Mouse (Mus musculus): ENCODE data around the gene Samsn1. TPM values are rescaled to one million over a fixed set of nuclear protein-coding genes. Genes with fewer than 3 reads are reported as not detected.

The Samsn1 gene
- 0.84 and 1.9 TPM in 2 replicates for polyA plus RNA-seq (2016; fragmentation: Nextera tagmentation; extraction: Ambion mirVana)

DNA sequence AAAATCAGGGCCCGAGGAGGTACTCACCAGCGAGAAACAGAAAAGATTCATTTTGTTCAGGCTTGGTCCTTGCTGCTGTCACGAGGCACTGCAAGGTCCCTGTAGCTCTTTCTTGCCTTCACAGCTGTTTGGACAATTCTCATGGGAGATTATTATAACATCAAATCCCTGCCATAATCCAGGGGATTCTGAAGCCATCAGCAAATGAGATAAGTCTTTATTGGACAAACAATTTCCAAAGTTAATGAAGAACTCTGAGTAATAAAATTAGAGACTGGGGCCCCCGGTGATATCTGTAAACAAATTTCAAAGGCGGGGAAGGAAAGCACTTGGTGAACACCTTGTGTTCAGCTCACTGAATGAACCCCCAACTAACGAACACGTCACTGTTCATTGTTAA lies at the start of gene Samsn1:
Gene Samsn1 (minus strand): TSS at position 101 of the 400 bp plus-strand sequence.
- DNase-seq (ENCODE audit: low spot score): no peak
- H3K4me1 ChIP-seq: no peaks in the 10 kb centered on the region
- H3K4me3 ChIP-seq: no peak within 1 kb of the TSS
- no peak within 1 kb of the TSS for H3K27ac ChIP-seq
- H3K9me3 ChIP-seq: no peaks in the 10 kb centered on the region
- no peaks in the 10 kb centered on the region for H3K36me3 ChIP-seq
- WGBS: 84% methylated on average over 7 of the region's 7 CpGs
- H3K27me3 ChIP-seq (ENCODE audit: insufficient read depth, poor library complexity, severe bottlenecking): no peaks in the 10 kb centered on the region

DNA sequence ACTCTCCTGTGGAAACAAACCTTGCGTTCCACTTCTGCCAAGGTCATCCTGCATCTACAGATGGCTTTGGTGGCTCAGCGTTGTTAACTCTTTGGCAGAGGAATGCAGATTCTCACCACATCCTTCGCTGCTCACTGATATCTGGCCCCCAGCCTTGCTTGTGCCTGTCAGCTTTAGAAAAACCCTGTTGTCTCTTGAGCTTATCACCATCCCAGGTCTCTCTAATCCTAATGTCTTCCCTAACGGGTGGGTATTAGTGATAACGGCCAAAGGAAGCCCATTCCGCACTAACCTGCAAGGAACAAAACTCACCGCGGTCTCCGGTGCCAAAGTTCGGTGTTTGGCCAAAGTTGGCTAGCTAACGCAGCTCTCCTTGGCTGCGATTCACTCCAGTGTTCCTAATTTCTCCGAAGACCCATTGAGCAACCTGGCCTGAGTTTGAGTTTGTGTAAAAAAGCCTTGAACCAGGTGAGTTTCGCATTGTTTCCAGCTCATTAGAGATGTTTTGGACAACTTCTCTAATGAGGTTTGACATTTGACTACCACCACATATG lies 44.1 kb upstream of the Samsn1 start:
- Histone ChIP-seq H3K9me3 (no peaks in the 10 kb centered on the region), H3K36me3 (no peaks in the 10 kb centered on the region), H3K27me3 (ENCODE audit: insufficient read depth, poor library complexity, severe bottlenecking) (no peaks in the 10 kb centered on the region), H3K4me3 (no peak overlapping the region), H3K4me1 (no peaks in the 10 kb centered on the region), H3K27ac (no peak overlapping the region)
- WGBS: 80% methylated on average over 14 of the region's 14 CpGs
- DNase-seq (ENCODE audit: low spot score): no peak

DNA sequence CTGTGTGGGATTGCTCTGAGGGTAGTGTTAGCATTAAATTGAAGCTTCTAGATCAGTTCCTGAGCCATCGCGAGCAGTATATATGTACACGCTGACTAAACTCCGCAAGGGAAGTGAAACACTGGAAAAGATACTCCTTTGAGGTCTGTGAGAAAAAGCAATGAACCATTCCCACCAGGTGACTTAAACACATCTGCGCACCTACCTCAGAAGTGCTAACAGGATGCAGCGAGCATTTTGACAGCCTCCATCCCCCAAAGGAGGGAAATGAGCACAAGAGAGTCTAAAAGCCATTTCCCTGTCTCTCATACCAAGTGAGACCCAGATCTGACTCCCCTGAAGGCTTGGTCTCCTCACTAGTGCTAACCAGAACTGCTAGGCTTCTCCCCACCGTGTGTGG lies 32.9 kb upstream of the Samsn1 start:
- WGBS: 91% methylated on average over 7 of the region's 7 CpGs
- Histone ChIP-seq H3K4me1 (no peaks in the 10 kb centered on the region), H3K27ac (no peak overlapping the region)

DNA sequence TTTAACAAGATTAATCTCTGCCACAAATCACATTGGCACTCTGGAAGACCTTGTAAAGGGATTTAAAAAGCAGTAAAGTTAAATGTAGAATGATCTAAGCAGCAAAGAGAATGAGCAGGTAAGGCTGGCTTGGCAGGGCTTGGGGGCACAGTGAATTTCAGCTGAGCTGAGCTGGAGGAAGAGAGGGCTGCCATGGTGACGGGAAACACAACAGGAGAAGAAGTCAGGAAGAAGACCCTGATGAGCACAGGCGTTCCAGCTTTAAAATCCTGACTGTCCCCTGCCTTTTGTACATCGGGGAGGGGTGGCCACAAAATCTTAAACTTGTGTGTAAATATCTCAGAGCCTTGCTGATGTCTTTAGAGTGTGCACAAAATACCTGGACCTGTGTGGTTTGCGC lies 32.0 kb upstream of the Samsn1 start:
- no peak overlapping the region for H3K4me3 ChIP-seq
- no peak overlapping the region for H3K27ac ChIP-seq
- WGBS: 73% methylated on average over 4 of the region's 4 CpGs
- DNase-seq (ENCODE audit: low spot score): no peak
- H3K27me3 ChIP-seq (ENCODE audit: insufficient read depth, poor library complexity, severe bottlenecking): no peaks in the 10 kb centered on the region
- H3K4me1 ChIP-seq: no peaks in the 10 kb centered on the region
- H3K36me3 ChIP-seq: no peaks in the 10 kb centered on the region
- no peaks in the 10 kb centered on the region for H3K9me3 ChIP-seq

More for the DNA sequence above, 32.9 kb upstream of the Samsn1 start:
- Histone ChIP-seq H3K36me3 (no peaks in the 10 kb centered on the region), H3K9me3 (no peaks in the 10 kb centered on the region), H3K27me3 (ENCODE audit: insufficient read depth, poor library complexity, severe bottlenecking) (no peaks in the 10 kb centered on the region), H3K4me3 (no peak overlapping the region)
- no peak for DNase-seq (ENCODE audit: low spot score)

DNA sequence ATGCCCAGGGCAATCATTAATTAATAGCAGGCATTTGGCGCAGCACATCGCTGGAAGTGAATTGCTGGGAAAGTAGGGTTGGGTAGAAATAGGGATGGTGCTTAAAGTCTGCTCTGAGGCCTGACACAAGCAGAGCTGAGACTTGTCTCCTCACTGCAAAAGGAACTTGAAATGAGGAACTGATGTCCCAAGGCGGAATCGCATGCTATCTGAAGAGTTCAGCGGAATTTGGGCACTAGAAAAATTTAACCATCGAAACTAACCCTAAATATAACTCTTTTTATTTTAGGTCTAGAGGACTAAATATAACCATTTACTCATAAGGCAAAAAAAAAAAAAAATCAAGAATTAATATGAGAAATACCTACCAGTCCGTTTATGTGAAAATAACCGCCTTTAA lies 31.5 kb upstream of the Samsn1 start:
- no peak for DNase-seq (ENCODE audit: low spot score)
- Histone ChIP-seq H3K36me3 (no peaks in the 10 kb centered on the region), H3K27ac (no peak overlapping the region), H3K9me3 (no peaks in the 10 kb centered on the region), H3K4me3 (no peak overlapping the region), H3K27me3 (ENCODE audit: insufficient read depth, poor library complexity, severe bottlenecking) (no peaks in the 10 kb centered on the region), H3K4me1 (no peaks in the 10 kb centered on the region)
- 81% methylated on average over 8 of the region's 8 CpGs for WGBS

DNA sequence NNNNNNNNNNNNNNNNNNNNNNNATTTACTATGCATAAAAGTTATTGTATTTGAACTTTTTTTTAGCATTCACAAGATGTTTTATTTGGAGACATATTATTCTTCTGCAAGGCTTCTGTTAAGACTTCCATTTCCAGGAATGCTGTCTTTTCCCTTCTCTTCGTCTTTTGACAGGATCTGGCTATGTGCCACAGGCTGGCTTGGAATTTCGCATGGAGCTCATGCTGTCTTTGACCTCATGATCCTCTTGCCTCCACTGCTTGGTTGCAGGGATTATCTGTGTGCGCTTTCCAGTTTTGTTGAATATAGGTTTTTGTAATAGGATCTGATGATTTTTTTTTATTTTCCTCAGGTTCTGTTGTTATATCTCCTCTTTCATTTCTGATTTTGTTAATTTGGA lies 25.0 kb upstream of the Samsn1 start:
- H3K36me3 ChIP-seq: no peaks in the 10 kb centered on the region
- no peaks in the 10 kb centered on the region for H3K4me1 ChIP-seq
- 75% methylated on average over 3 of the region's 3 CpGs for WGBS
- no peak for DNase-seq (ENCODE audit: low spot score)
- no peaks in the 10 kb centered on the region for H3K9me3 ChIP-seq
- no peak overlapping the region for H3K27ac ChIP-seq
- no peak overlapping the region for H3K4me3 ChIP-seq
- H3K27me3 ChIP-seq (ENCODE audit: insufficient read depth, poor library complexity, severe bottlenecking): no peaks in the 10 kb centered on the region

DNA sequence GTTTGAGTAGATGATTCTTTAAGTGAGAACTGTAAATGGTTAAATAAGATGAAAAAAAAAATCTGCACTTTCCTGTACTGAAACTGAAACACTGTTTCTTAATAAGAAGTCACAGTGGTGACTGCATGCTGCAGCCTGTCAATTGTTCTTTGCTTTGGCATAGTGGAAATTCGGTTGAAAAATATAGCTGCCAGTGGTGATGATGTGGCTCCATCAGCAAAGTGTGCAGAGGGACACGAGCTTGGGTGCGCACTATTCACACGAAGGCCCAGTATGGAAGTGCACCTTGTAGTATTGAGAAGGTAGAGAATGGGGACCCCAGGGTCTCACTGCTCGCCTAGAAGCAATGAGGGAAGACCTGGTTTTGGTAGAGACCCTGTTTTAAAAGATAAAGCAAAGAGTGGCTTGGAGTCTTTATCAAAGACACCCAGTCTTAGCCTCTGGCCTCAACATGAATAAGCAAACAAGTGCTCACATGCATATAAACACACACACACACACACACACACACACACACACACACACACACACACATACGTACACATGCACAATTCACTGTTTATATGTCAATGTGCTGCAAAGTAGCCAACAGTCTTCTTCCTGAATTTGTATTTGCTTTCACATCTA lies 18.4 kb upstream of the Samsn1 start:
- Histone ChIP-seq H3K4me3 (no peak overlapping the region), H3K27me3 (ENCODE audit: insufficient read depth, poor library complexity, severe bottlenecking) (no peaks in the 10 kb centered on the region), H3K9me3 (no peaks in the 10 kb centered on the region), H3K27ac (no peak overlapping the region), H3K36me3 (no peaks in the 10 kb centered on the region), H3K4me1 (no peaks in the 10 kb centered on the region)
- 77% methylated on average over 6 of the region's 6 CpGs for WGBS
- no peak for DNase-seq (ENCODE audit: low spot score)

DNA sequence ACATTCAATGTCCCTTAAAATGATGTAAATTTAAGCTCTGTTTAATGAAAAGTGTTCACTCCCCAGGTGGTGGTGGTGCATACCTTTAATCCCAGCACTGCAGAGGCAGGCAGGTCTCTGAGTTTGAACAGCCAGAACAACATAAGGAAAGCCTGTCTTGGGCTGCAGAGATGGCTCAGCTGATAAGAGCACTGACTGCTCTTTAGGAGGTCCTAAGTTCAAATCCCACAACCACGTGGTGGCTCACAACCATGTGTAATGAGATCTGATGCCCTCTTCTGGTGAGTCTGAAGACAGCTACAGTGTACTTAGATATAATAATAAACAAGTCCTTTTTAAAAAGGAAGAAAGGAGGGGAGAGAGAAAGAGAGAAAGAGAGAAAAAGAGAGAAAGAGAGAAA lies 2.9 kb downstream of the Samsn1 start:
- Histone ChIP-seq H3K9me3 (no peaks in the 10 kb centered on the region), H3K4me3 (no peak overlapping the region), H3K27ac (no peak overlapping the region), H3K36me3 (no peaks in the 10 kb centered on the region), H3K4me1 (no peaks in the 10 kb centered on the region), H3K27me3 (ENCODE audit: insufficient read depth, poor library complexity, severe bottlenecking) (no peaks in the 10 kb centered on the region)
- no peak for DNase-seq (ENCODE audit: low spot score)
- WGBS: 50% methylated on average over 1 of the region's 1 CpGs

DNA sequence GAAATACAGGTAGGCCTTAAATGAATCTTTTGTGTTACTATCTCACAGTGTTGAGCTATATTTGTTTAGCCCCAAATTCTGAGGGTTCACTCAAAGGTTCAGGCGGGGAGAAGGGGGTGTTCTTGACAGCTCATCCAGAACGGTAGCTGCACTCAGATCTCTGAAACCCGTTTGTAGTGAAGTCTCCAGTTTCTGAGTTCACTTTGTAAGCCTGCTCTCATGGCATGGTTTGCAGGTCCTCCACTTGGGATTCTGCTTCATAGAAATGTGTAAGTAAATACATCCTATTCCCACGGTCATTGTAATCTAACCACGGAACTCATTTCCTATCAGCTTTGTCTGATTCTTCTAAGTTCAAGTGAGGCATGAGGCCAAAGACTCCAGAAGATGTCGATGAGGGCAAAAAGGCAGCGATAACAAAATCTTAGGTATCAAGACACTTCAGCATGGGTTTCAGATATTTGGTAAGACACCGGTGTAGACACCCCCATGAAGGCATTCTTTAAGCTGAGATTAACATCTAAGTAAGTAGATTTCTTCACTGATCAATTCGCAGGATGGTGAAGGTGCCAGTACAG lies 18.2 kb downstream of the Samsn1 start:
- H3K36me3 ChIP-seq: no peaks in the 10 kb centered on the region
- 86% methylated on average over 9 of the region's 9 CpGs for WGBS
- H3K4me1 ChIP-seq: no peaks in the 10 kb centered on the region
- DNase-seq (ENCODE audit: low spot score): no peak
- H3K27ac ChIP-seq: no peak overlapping the region
- no peaks in the 10 kb centered on the region for H3K27me3 ChIP-seq (ENCODE audit: insufficient read depth, poor library complexity, severe bottlenecking)
- H3K4me3 ChIP-seq: no peak overlapping the region
- no peaks in the 10 kb centered on the region for H3K9me3 ChIP-seq

DNA sequence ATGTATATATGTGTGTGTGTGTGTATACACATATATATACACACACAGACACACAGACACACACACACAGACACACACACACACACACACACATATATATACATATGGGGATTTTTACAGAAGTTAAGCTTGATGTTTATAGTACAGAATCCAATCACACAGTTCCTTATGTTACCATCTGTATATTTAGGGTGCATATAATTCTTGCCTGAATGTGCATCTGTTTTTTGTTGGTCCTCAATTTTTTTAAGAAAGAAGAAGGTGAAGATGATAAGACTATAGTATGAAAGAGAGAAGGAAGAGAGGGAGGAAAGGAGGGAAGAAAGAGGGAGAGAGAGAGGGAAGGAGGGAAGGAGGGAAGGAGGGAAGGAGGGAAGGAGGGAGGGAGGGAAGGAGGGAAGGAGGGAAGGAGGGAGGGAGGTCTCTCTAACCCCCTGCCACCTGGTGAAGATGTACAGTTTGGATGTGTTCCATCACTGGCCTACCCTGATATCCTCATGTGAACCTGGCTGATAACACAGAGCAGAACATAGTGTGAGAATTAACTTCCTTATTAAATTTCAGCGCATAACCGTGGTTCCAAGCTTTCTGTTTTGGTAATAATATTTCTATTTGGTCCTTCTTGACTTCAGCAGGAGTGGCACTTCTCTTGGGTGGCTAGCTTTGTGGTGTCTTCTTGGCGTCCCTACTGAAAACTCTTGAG lies 19.1 kb downstream of the Samsn1 start:
- no peaks in the 10 kb centered on the region for H3K27me3 ChIP-seq (ENCODE audit: insufficient read depth, poor library complexity, severe bottlenecking)
- DNase-seq (ENCODE audit: low spot score): no peak
- H3K27ac ChIP-seq: no peak overlapping the region
- WGBS: 85% methylated on average over 3 of the region's 3 CpGs
- no peaks in the 10 kb centered on the region for H3K9me3 ChIP-seq
- H3K4me1 ChIP-seq: no peaks in the 10 kb centered on the region
- H3K36me3 ChIP-seq: no peaks in the 10 kb centered on the region
- H3K4me3 ChIP-seq: no peak overlapping the region

DNA sequence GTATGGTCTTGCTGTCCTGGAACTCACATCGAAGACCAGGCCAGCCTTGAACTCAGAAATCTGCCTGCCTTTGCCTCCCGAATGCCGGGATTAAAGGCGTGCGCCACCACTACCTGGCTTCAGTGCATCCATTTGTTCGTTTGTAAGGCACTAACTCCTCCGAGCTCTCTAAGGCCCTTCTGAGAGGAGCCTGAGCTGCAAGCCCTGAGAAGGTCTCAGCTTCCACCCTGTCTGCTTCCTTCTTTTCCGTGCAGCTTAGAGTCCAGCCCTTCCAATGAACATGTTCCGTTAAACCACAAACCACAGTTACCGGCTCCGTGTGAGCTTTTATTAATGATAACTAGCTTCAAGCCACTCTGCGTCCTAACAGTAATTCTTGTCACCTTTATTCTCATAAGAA lies 19.8 kb downstream of the Samsn1 start:
- Histone ChIP-seq H3K4me3 (no peak overlapping the region), H3K27me3 (ENCODE audit: insufficient read depth, poor library complexity, severe bottlenecking) (no peaks in the 10 kb centered on the region), H3K27ac (no peak overlapping the region), H3K36me3 (no peaks in the 10 kb centered on the region), H3K9me3 (no peaks in the 10 kb centered on the region), H3K4me1 (no peaks in the 10 kb centered on the region)
- DNase-seq (ENCODE audit: low spot score): no peak
- 87% methylated on average over 12 of the region's 12 CpGs for WGBS

DNA sequence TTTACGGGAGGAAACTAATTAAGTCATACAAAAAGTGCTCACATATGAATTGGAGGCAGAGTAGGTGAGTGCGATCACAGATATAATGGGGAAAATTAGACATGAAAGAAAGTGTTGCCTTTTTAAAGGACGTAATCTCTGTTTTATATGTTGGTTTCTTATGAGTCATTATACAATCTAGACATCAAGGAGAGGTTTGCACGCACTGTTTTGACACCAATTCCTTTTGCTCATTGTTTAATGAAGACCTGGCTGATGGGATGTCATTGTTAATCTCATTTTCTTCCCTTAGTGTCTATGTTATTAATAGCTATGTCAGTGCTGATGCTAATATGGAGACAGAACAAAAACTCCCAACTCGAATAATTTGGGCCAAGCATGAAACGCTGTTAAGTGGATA lies 20.3 kb downstream of the Samsn1 start:
- Histone ChIP-seq H3K4me1 (no peaks in the 10 kb centered on the region), H3K36me3 (no peaks in the 10 kb centered on the region), H3K27ac (no peak overlapping the region), H3K27me3 (ENCODE audit: insufficient read depth, poor library complexity, severe bottlenecking) (no peaks in the 10 kb centered on the region), H3K9me3 (no peaks in the 10 kb centered on the region), H3K4me3 (no peak overlapping the region)
- WGBS: 91% methylated on average over 6 of the region's 6 CpGs
- DNase-seq (ENCODE audit: low spot score): no peak

DNA sequence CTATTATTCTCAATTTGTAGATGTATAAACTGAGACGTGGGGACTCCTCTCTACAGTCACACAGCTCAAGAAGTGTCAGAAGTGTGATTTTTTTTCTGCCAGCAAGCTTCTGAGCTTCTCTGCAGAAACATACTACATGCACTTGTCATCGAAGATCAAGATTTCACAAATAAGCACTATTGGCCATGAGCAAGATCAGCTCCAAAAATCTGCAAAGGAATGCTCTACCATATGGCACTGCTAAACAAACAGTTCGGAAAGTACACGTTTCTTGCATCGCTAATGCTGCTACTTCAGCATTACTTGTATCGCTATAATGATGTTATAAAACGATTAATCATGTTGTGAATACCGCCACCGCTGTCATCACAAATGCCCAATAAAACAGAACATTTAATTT lies 22.0 kb downstream of the Samsn1 start:
- Histone ChIP-seq H3K4me3 (no peak overlapping the region), H3K9me3 (no peaks in the 10 kb centered on the region), H3K36me3 (no peaks in the 10 kb centered on the region), H3K27me3 (ENCODE audit: insufficient read depth, poor library complexity, severe bottlenecking) (no peaks in the 10 kb centered on the region), H3K4me1 (no peaks in the 10 kb centered on the region), H3K27ac (no peak overlapping the region)
- WGBS: 91% methylated on average over 9 of the region's 9 CpGs
- no peak for DNase-seq (ENCODE audit: low spot score)
